Mouse (Mus musculus) forebrain, embryonic 13.5 days (tissue): ENCODE data around the gene Npas3. TPM values are rescaled to one million over a fixed set of nuclear protein-coding genes. Genes with fewer than 3 reads are reported as not detected.
A peak's percentile ranks its signal among the peaks of the same experiment; 100 is the strongest.

Experiments
- ATAC-seq: fragments of 200-750 bp; cut with Nextera tagmentation; 2 replicates; pipeline ENCODE4 v1.8.0; 2017
- H3K27ac ChIP-seq: fragments of 300-500 bp; sonication (generic); 2 replicates; pipeline ENCODE4 v1.5.1; 2015; ENCODE audit warnings: inconsistent platforms, mild to moderate bottlenecking, moderate library complexity
- H3K27me3 ChIP-seq: fragments of 300-500 bp; sonication (generic); 2 replicates; pipeline ENCODE4 v1.6.1; 2015; ENCODE audit warnings: mild to moderate bottlenecking, inconsistent platforms
- H3K36me3 ChIP-seq: fragments of 300-500 bp; sonication (generic); 2 replicates; pipeline ENCODE4 v1.6.1; 2015; ENCODE audit warnings: mild to moderate bottlenecking, inconsistent platforms; ENCODE audit not compliant: poor library complexity, severe bottlenecking
- H3K4me1 ChIP-seq: fragments of 300-500 bp; sonication (generic); 2 replicates; pipeline ENCODE4 v1.6.1; 2015; ENCODE audit warnings: inconsistent platforms
- H3K4me2 ChIP-seq: fragments of 300-500 bp; sonication (generic); 2 replicates; pipeline ENCODE4 v1.6.1; 2015; ENCODE audit warnings: inconsistent platforms, mild to moderate bottlenecking, moderate library complexity
- H3K4me3 ChIP-seq: fragments of 300-500 bp; sonication (generic); 2 replicates; pipeline ENCODE4 v1.5.1; 2015; ENCODE audit warnings: mild to moderate bottlenecking, inconsistent platforms
- H3K9ac ChIP-seq: fragments of 300-500 bp; sonication (generic); 2 replicates; pipeline ENCODE4 v1.6.1; 2015; ENCODE audit warnings: mild to moderate bottlenecking, inconsistent platforms
- H3K9me3 ChIP-seq: fragments of 300-500 bp; sonication (generic); replicated peaks from 2 replicates; pipeline ENCODE4 v1.6.1; 2016; ENCODE audit warnings: inconsistent platforms
- WGBS: fragments of 180-500 bp; shearing (Covaris S2); methylation state at CpG from one replicate; pipeline ENCODE4 v1.1.7; 2015; 5-methylcytosine and 5-hydroxymethylcytosine counted together
- polyA plus RNA-seq: library from polyadenylated mRNA; unstranded; fragments of >200 nt; fragmentation: Nextera tagmentation; extraction: Ambion mirVana; gene quantifications from 2 replicates; pipeline ENCODE4 v1.2.1, GENCODE M21; 2015

Gene Npas3
- polyA plus RNA-seq, 1 experiment from 2014 or later = 16.8 TPM

DNA sequence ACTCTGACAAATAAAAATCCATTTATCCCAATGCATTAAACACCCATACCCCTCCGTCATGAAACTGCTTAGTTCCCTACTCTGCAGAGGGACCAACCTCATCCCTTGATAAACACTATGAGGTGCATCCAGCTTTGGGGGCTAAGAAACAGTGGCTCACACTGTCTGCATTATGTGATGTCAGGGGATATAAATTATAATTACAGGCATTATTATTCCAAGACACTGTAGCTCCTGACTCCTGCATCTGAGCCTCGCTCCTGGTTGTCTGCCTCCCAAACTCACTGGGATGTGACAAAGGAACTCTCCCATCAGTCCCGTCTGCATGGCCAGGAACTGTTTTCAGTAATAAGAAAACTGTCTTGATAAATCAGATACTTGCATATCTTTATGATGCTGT is 578.3 kb downstream of the Npas3 start:
- no peak for ATAC-seq
- no peaks in the 10 kb centered on the region for H3K36me3 ChIP-seq
- H3K27ac ChIP-seq = peak overlapping the region; percentile 57; the same call in 1 of the 2 replicates
- no peaks in the 10 kb centered on the region for H3K27me3 ChIP-seq
- H3K9ac ChIP-seq = no peak overlapping the region
- H3K9me3 ChIP-seq = no peaks in the 10 kb centered on the region
- H3K4me3 ChIP-seq = no peak overlapping the region
- no peak overlapping the region for H3K4me2 ChIP-seq
- WGBS = 55% methylated on average over 3 of the region's 3 CpGs
- peaks cover 31% of the 10 kb centered on the region for H3K4me1 ChIP-seq

DNA sequence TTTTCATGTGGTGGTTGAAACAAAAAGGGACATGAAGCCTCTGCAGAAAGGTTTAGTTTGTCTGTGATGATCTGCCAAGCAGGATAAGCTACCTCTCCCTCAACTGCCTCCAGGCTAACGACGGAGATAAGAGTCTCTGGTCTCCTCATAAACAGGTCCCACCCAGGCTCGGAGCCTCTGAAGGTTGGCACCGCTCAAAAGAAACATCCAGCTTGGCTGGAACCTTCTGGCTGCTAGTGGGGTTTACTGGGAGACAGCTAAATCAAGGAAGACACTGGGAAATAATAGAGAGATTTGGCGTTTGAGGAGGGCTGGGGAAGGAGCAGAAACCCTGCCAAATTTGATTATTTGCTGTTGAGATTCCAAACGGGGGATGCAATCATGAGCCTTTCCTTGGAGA is 584.1 kb downstream of the Npas3 start:
- 63% methylated on average over 6 of the region's 6 CpGs for WGBS
- Histone ChIP-seq H3K36me3 (no peaks in the 10 kb centered on the region), H3K27ac (peak overlapping the region; percentile 69; the same call in 1 of the 2 replicates), H3K4me3 (no peak overlapping the region), H3K4me2 (no peak overlapping the region), H3K27me3 (no peaks in the 10 kb centered on the region), H3K4me1 (peaks cover 43% of the 10 kb centered on the region), H3K9me3 (no peaks in the 10 kb centered on the region), H3K9ac (no peak overlapping the region)
- ATAC-seq = no peak

- Histone ChIP-seq H3K9me3 (no peaks in the 10 kb centered on the region), H3K4me1 (peaks cover 51% of the 10 kb centered on the region), H3K9ac (no peak overlapping the region), H3K4me2 (no peak overlapping the region), H3K36me3 (no peaks in the 10 kb centered on the region), H3K27me3 (no peaks in the 10 kb centered on the region), H3K27ac (peak overlapping the region; percentile 76), H3K4me3 (no peak overlapping the region)
- WGBS = 63% methylated on average over 2 of the region's 2 CpGs
- ATAC-seq = peak; percentile 80
Measured at GRCm38 (mm10) chr12:53833348-53833747, 584.9 kb downstream of the Npas3 start.

GRCm38 (mm10) chr12:53836031-53836790 is 587.7 kb downstream of the Npas3 start:
- Histone ChIP-seq H3K4me2 (no peak overlapping the region), H3K27ac (peak overlapping the region; percentile 28; the same call in 1 of the 2 replicates), H3K27me3 (no peaks in the 10 kb centered on the region), H3K4me3 (no peak overlapping the region), H3K4me1 (peaks cover 65% of the 10 kb centered on the region), H3K9ac (no peak overlapping the region), H3K36me3 (no peaks in the 10 kb centered on the region), H3K9me3 (no peaks in the 10 kb centered on the region)
- WGBS = 68% methylated on average over 27 of the region's 27 CpGs
- peak; percentile 22; the same call in 1 of the 2 replicates for ATAC-seq

DNA sequence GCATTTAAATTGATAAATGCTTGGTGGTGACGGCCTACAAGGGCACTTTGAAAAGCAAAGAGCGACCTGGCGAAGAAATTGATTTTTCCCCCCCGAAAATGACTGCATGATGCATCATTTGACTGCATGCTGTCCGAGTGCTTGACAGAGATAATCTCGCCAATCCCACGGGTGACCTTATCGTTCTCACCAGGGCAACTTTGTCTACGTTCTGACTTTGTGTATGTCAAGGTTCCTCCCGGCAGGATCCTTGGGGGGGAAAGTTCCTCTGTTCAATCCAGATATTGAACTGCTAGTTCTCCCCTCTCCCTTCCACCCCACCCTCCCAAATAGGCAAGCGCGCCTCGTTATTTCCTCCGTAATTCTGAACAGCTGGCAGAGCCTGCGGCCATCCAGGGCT is 588.9 kb downstream of the Npas3 start:
- Histone ChIP-seq H3K9me3 (no peaks in the 10 kb centered on the region), H3K36me3 (no peaks in the 10 kb centered on the region), H3K4me1 (peaks cover 70% of the 10 kb centered on the region), H3K4me2 (no peak overlapping the region), H3K27me3 (no peaks in the 10 kb centered on the region), H3K4me3 (no peak overlapping the region), H3K9ac (no peak overlapping the region), H3K27ac (no peak overlapping the region)
- WGBS = 78% methylated on average over 15 of the region's 15 CpGs
- no peak for ATAC-seq

DNA sequence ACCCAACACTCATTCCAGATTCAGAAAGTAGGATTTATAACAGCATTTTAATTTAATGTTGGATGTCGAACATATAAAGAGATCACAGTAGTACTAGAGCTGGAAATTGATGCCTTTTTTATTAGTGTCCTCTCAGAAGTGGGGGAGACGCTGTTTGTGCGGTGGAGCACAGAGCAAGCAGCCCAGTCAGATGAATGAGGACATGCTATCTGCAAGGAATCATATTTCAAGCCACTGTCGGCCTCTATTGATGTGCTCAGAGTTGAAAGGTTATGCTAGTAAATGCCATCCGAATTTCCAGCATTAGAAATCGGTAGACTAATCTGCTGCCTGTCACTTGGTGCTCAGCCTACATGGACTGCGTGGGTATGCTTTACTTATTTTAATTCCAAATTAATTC is 590.1 kb downstream of the Npas3 start:
- no peak overlapping the region for H3K4me3 ChIP-seq
- H3K27me3 ChIP-seq = no peaks in the 10 kb centered on the region
- H3K4me2 ChIP-seq = no peak overlapping the region
- WGBS = 43% methylated on average over 7 of the region's 7 CpGs
- H3K36me3 ChIP-seq = no peaks in the 10 kb centered on the region
- ATAC-seq = no peak
- no peak overlapping the region for H3K27ac ChIP-seq
- no peaks in the 10 kb centered on the region for H3K9me3 ChIP-seq
- H3K4me1 ChIP-seq = peaks cover 64% of the 10 kb centered on the region
- no peak overlapping the region for H3K9ac ChIP-seq

GRCm38 (mm10) chr12:53841928-53842671 is 593.6 kb downstream of the Npas3 start:
- no peaks in the 10 kb centered on the region for H3K9me3 ChIP-seq
- no peaks in the 10 kb centered on the region for H3K27me3 ChIP-seq
- H3K4me3 ChIP-seq = no peak overlapping the region
- H3K9ac ChIP-seq = no peak overlapping the region
- no peaks in the 10 kb centered on the region for H3K36me3 ChIP-seq
- H3K27ac ChIP-seq = peak overlapping the region; percentile 65; the same call in 1 of the 2 replicates
- H3K4me2 ChIP-seq = no peak overlapping the region
- H3K4me1 ChIP-seq = peaks cover 61% of the 10 kb centered on the region
- 0 out of 2 replicates have a peak, but pooled peaks have one; percentile 50 for ATAC-seq
- WGBS = 55% methylated on average over 16 of the region's 16 CpGs

DNA sequence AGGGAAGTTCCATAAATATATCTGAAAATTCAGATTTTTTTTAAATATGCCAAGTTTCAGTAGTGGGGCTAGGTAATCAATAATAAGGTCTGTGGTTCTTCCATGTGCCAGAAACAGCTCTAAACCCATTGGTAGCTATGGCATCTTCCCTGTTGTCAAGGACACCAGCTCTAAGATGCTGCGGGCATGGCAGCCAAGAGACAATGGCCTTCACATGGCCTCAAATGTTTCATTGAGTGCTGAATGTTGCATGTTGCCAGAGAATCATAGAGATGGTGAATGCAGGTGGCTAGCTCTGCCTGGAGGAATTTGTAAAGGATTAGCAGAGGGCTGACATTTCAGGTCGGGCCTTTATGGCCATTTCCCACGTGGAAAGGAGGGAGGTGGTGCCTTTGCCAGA is 595.1 kb downstream of the Npas3 start:
- H3K27me3 ChIP-seq = no peaks in the 10 kb centered on the region
- ATAC-seq = no peak
- H3K4me1 ChIP-seq = peaks cover 46% of the 10 kb centered on the region
- no peak overlapping the region for H3K4me2 ChIP-seq
- WGBS = 32% methylated on average over 3 of the region's 3 CpGs
- H3K9ac ChIP-seq = no peak overlapping the region
- H3K36me3 ChIP-seq = no peaks in the 10 kb centered on the region
- H3K4me3 ChIP-seq = no peak overlapping the region
- H3K27ac ChIP-seq = no peak overlapping the region
- no peaks in the 10 kb centered on the region for H3K9me3 ChIP-seq

DNA sequence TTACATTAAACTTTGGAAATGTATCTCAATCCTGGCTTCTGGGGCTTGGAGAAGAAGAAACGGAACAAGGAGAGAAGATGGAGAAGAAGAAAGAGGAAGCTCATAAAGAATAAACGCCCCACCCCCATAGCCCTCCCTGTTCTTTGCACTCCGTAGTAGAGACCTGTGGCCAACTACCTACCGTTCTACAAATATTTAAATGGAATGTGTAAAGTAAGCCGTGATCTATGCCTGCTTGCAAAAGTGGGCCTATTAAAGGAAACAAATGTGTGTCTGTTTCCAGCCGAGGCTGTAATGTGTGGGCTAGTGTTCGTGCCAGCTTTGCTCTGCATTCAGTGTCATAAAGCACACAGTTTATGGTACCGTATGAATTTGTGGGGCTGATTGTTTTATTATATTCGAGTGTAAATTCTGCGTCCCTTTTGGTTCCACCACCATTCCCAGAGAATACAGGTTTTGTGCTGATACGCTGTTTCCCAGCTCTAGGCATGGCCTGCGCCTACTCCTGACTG is 597.7 kb downstream of the Npas3 start:
- H3K27ac ChIP-seq = no peak overlapping the region
- H3K4me3 ChIP-seq = no peak overlapping the region
- no peak overlapping the region for H3K9ac ChIP-seq
- WGBS = 78% methylated on average over 12 of the region's 12 CpGs
- no peaks in the 10 kb centered on the region for H3K27me3 ChIP-seq
- H3K4me2 ChIP-seq = no peak overlapping the region
- H3K9me3 ChIP-seq = no peaks in the 10 kb centered on the region
- no peak for ATAC-seq
- no peaks in the 10 kb centered on the region for H3K36me3 ChIP-seq
- H3K4me1 ChIP-seq = peaks cover 34% of the 10 kb centered on the region

- 92% methylated on average over 2 of the region's 2 CpGs for WGBS
- no peak for ATAC-seq
- Histone ChIP-seq H3K4me1 (peaks cover 10% of the 10 kb centered on the region), H3K27ac (no peak overlapping the region), H3K9me3 (no peaks in the 10 kb centered on the region), H3K27me3 (no peaks in the 10 kb centered on the region), H3K36me3 (no peaks in the 10 kb centered on the region), H3K9ac (no peak overlapping the region), H3K4me3 (no peak overlapping the region), H3K4me2 (no peak overlapping the region)
Measured at GRCm38 (mm10) chr12:53849263-53849662, 600.8 kb downstream of the Npas3 start.

- Histone ChIP-seq H3K27ac (no peak overlapping the region), H3K36me3 (no peaks in the 10 kb centered on the region), H3K4me1 (no peaks in the 10 kb centered on the region), H3K27me3 (no peaks in the 10 kb centered on the region), H3K4me2 (no peak overlapping the region), H3K9me3 (no peaks in the 10 kb centered on the region), H3K9ac (no peak overlapping the region), H3K4me3 (no peak overlapping the region)
- WGBS = 89% methylated on average over 2 of the region's 2 CpGs
- ATAC-seq = no peak
Measured at GRCm38 (mm10) chr12:53852432-53852831, 604.0 kb downstream of the Npas3 start.

DNA sequence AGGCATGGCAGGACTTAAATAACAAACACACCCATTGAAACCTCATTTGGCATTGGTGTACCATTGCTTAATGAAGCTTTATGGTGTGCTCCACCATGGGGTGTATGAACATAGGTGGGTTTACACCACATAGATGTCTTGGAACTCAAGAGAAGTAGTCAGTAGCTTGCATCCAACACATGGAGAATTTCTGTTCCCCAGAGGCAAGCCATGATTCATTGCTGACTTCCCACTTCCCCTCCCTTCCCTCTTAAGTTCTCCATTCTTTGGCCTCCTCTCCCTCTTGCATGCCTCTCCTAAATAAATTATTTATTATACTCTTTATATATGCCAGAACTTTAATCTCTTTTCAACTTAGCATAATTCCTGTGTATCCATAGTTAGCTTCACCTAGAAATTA is 611.7 kb downstream of the Npas3 start:
- no peaks in the 10 kb centered on the region for H3K36me3 ChIP-seq
- no peaks in the 10 kb centered on the region for H3K27me3 ChIP-seq
- H3K9me3 ChIP-seq = no peaks in the 10 kb centered on the region
- H3K9ac ChIP-seq = no peak overlapping the region
- H3K27ac ChIP-seq = no peak overlapping the region
- no peak overlapping the region for H3K4me3 ChIP-seq
- no peak for ATAC-seq
- peaks cover 14% of the 10 kb centered on the region for H3K4me1 ChIP-seq
- no peak overlapping the region for H3K4me2 ChIP-seq
